Mouse (Mus musculus) cerebellum, adult 2 months (tissue): ENCODE measurements around the gene Pdzd2. TPM values are rescaled to one million over a fixed set of nuclear protein-coding genes. Genes with fewer than 3 reads are reported as not detected.
A peak's percentile ranks its signal among the peaks of the same experiment; 100 is the strongest.

Experiments
- DNase-seq, 2 experiments: peaks; one replicate each; pipeline ENCODE4 v3.0.0; 2021
- H3K27ac ChIP-seq: fragments of 200-500 bp; 2 replicates; pipeline ENCODE4 v1.5.1; 2012; ENCODE audit warnings: low read length, control low read depth, inconsistent platforms; ENCODE audit not compliant: insufficient read depth
- H3K27me3 ChIP-seq: fragments of 200-500 bp; 2 replicates; pipeline ENCODE4 v1.6.1; 2012; ENCODE audit warnings: inconsistent platforms, mild to moderate bottlenecking, low read length, moderate library complexity; ENCODE audit not compliant: control insufficient read depth, insufficient read depth
- H3K4me1 ChIP-seq: fragments of 200-500 bp; 2 replicates; pipeline ENCODE4 v1.6.1; 2011; ENCODE audit warnings: low read length; ENCODE audit not compliant: control insufficient read depth, insufficient read depth
- H3K4me3 ChIP-seq: fragments of 200-500 bp; replicated peaks from 2 replicates; pipeline ENCODE3; 2011; ENCODE audit warnings: mild to moderate bottlenecking, low read depth, low read length, control low read depth; ENCODE audit not compliant: insufficient read depth
- CTCF ChIP-seq: fragments of 200-500 bp; IDR thresholded peaks from 2 replicates; pipeline ENCODE4 v1.5.1; 2011; ENCODE audit warnings: low read depth, mild to moderate bottlenecking, control low read depth, low read length, moderate library complexity, borderline replicate concordance; ENCODE audit not compliant: insufficient read depth
- POLR2A ChIP-seq: fragments of 200-500 bp; IDR thresholded peaks from 2 replicates; pipeline ENCODE4 v1.6.1; 2011; ENCODE audit warnings: low read length, control low read depth, borderline replicate concordance; ENCODE audit not compliant: insufficient read depth
- whole genome bisulfite sequencing: fragments of 180-500 bp; shearing (Covaris S2); methylation state at CpG from one replicate; pipeline ENCODE4 v1.1.7; 2018; 5-methylcytosine and 5-hydroxymethylcytosine counted together
- polyA plus RNA-seq: library from polyadenylated mRNA; depleted of rRNA; stranded (reverse); fragments of >200 nt; gene quantifications from 2 replicates; pipeline ENCODE4 v1.2.3, GENCODE M21; 2012

Pdzd2 gene
- polyA plus RNA-seq, 1 experiment, result 6.3 TPM

GRCm38 (mm10) chr15:12503907-12504306 lies 235.8 kb downstream of the Pdzd2 start:
- no peak overlapping the region for H3K4me3 ChIP-seq
- no peak overlapping the region for H3K27ac ChIP-seq
- TF ChIP-seq POLR2A, result no peak
- no peak for TF ChIP-seq CTCF
- no peak for DNase-seq
- no peaks in the 10 kb centered on the region for H3K4me1 ChIP-seq
- no peaks in the 10 kb centered on the region for H3K27me3 ChIP-seq
- 96% methylated on average over 9 of the region's 9 CpGs for WGBS

- H3K27me3 ChIP-seq, result no peaks in the 10 kb centered on the region
- no peak for TF ChIP-seq CTCF
- TF ChIP-seq POLR2A, result no peak
- no peak overlapping the region for H3K4me3 ChIP-seq
- H3K4me1 ChIP-seq, result no peaks in the 10 kb centered on the region
- H3K27ac ChIP-seq, result no peak overlapping the region
- 20% methylated on average over 13 of the region's 13 CpGs for WGBS
- no peak for DNase-seq
Observed at GRCm38 (mm10) chr15:12501924-12502548, 237.7 kb downstream of the Pdzd2 start.

- H3K27me3 ChIP-seq, result no peaks in the 10 kb centered on the region
- H3K4me1 ChIP-seq, result no peaks in the 10 kb centered on the region
- no peak for TF ChIP-seq POLR2A
- H3K4me3 ChIP-seq, result no peak overlapping the region
- WGBS, result 83% methylated on average over 4 of the region's 4 CpGs
- no peak overlapping the region for H3K27ac ChIP-seq
- no peak for DNase-seq
Observed at GRCm38 (mm10) chr15:12500674-12501073, 239.1 kb downstream of the Pdzd2 start.

GRCm38 (mm10) chr15:12494084-12494483 lies 245.6 kb downstream of the Pdzd2 start:
- Histone ChIP-seq H3K4me3 (no peak overlapping the region), H3K4me1 (no peaks in the 10 kb centered on the region), H3K27me3 (no peaks in the 10 kb centered on the region), H3K27ac (no peak overlapping the region)
- no peak for DNase-seq
- TF ChIP-seq CTCF (no peak), POLR2A (no peak)

GRCm38 (mm10) chr15:12493258-12493657 lies 246.5 kb downstream of the Pdzd2 start:
- WGBS, result 45% methylated on average over 7 of the region's 7 CpGs
- TF ChIP-seq POLR2A (no peak), CTCF (no peak)
- no peaks in the 10 kb centered on the region for H3K27me3 ChIP-seq
- no peak for DNase-seq
- no peaks in the 10 kb centered on the region for H3K4me1 ChIP-seq
- H3K4me3 ChIP-seq, result no peak overlapping the region
- no peak overlapping the region for H3K27ac ChIP-seq

- no peak for TF ChIP-seq POLR2A
- TF ChIP-seq CTCF, result no peak
- Histone ChIP-seq H3K4me3 (no peak overlapping the region), H3K27me3 (no peaks in the 10 kb centered on the region), H3K27ac (no peak overlapping the region), H3K4me1 (no peaks in the 10 kb centered on the region)
- WGBS, result 44% methylated on average over 3 of the region's 3 CpGs
- peak in 1 of 2 experiments; percentile 27 for DNase-seq
Observed at GRCm38 (mm10) chr15:12490969-12491368, 248.8 kb downstream of the Pdzd2 start.

GRCm38 (mm10) chr15:12490527-12490926 lies 249.2 kb downstream of the Pdzd2 start:
- Histone ChIP-seq H3K4me1 (no peaks in the 10 kb centered on the region), H3K27me3 (no peaks in the 10 kb centered on the region), H3K27ac (no peak overlapping the region), H3K4me3 (no peak overlapping the region)
- DNase-seq, result no peak
- WGBS, result 18% methylated on average over 7 of the region's 7 CpGs
- TF ChIP-seq CTCF, result no peak
- TF ChIP-seq POLR2A, result no peak

- TF ChIP-seq CTCF (no peak), POLR2A (no peak)
- DNase-seq, result no peak
- 48% methylated on average over 2 of the region's 2 CpGs for WGBS
- no peaks in the 10 kb centered on the region for H3K27me3 ChIP-seq
- no peaks in the 10 kb centered on the region for H3K4me1 ChIP-seq
- no peak overlapping the region for H3K27ac ChIP-seq
- H3K4me3 ChIP-seq, result no peak overlapping the region
Observed at GRCm38 (mm10) chr15:12488316-12488715, 251.4 kb downstream of the Pdzd2 start.

GRCm38 (mm10) chr15:12481261-12481660 lies 258.5 kb downstream of the Pdzd2 start:
- Histone ChIP-seq H3K27ac (no peak overlapping the region), H3K4me3 (no peak overlapping the region), H3K27me3 (no peaks in the 10 kb centered on the region), H3K4me1 (no peaks in the 10 kb centered on the region)
- DNase-seq, result no peak
- WGBS, result 82% methylated on average over 5 of the region's 5 CpGs
- no peak for TF ChIP-seq CTCF
- no peak for TF ChIP-seq POLR2A
